Mouse (Mus musculus) midbrain, embryonic 16.5 days (tissue): Measurements from ENCODE around the gene Fam104a. TPM values are rescaled to one million over a fixed set of nuclear protein-coding genes. Genes with fewer than 3 reads are reported as not detected.
A peak's percentile ranks its signal among the peaks of the same experiment; 100 is the strongest.

ENCODE experiments used
- ATAC-seq: fragments of 200-750 bp; cut with Nextera tagmentation; 2 replicates; pipeline ENCODE4 v1.8.0; 2017; ENCODE audit warnings: moderate TSS enrichment
- H3K27ac ChIP-seq: fragments of 300-500 bp; sonication (generic); 2 replicates; pipeline ENCODE4 v1.5.1; 2014; ENCODE audit warnings: mild to moderate bottlenecking, low read length, mixed read lengths
- H3K27me3 ChIP-seq: fragments of 300-500 bp; sonication (generic); 2 replicates; pipeline ENCODE4 v1.6.1; 2014; ENCODE audit warnings: low read depth, low read length, mixed read lengths; ENCODE audit not compliant: control insufficient read depth, insufficient read depth
- H3K36me3 ChIP-seq: fragments of 300-500 bp; sonication (generic); 2 replicates; pipeline ENCODE4 v1.6.1; 2014; ENCODE audit warnings: mild to moderate bottlenecking, low read length, moderate library complexity, mixed read lengths; ENCODE audit not compliant: control insufficient read depth, insufficient read depth
- H3K4me1 ChIP-seq: fragments of 300-500 bp; sonication (generic); 2 replicates; pipeline ENCODE4 v1.6.1; 2014; ENCODE audit warnings: mild to moderate bottlenecking, low read length, mixed read lengths; ENCODE audit not compliant: control insufficient read depth, insufficient read depth
- H3K4me2 ChIP-seq: fragments of 300-500 bp; sonication (generic); 2 replicates; pipeline ENCODE4 v1.6.1; 2014; ENCODE audit warnings: mild to moderate bottlenecking, low read length, mixed read lengths
- H3K4me3 ChIP-seq: fragments of 300-500 bp; sonication (generic); 2 replicates; pipeline ENCODE4 v1.5.1; 2014; ENCODE audit warnings: low read depth, mild to moderate bottlenecking, low read length, moderate library complexity, mixed read lengths
- H3K9ac ChIP-seq: fragments of 300-500 bp; sonication (generic); 2 replicates; pipeline ENCODE4 v1.6.1; 2014; ENCODE audit warnings: low read depth, low read length, mixed read lengths
- H3K9me3 ChIP-seq: fragments of 300-500 bp; sonication (generic); replicated peaks from 2 replicates; pipeline ENCODE4 v1.6.1; 2014; ENCODE audit warnings: mild to moderate bottlenecking, low read length, mixed read lengths; ENCODE audit not compliant: control insufficient read depth, poor library complexity, severe bottlenecking
- WGBS: fragments of 180-500 bp; shearing (Covaris S2); extraction: QIAGEN DNeasy Blood & Tissue Kit; methylation state at CpG from one replicate; pipeline ENCODE4 v1.1.7; 2014; 5-methylcytosine and 5-hydroxymethylcytosine counted together
- polyA plus RNA-seq: library from polyadenylated mRNA; unstranded; fragments of >200 nt; fragmentation: Nextera tagmentation; extraction: Ambion mirVana; gene quantifications from 2 replicates; pipeline ENCODE4 v1.2.1, GENCODE M21; 2015

Gene Fam104a
- polyA plus RNA-seq, result 37.4 and 37.9 TPM in 2 replicates

- H3K27me3 ChIP-seq, result no peaks in the 10 kb centered on the region
- ATAC-seq, result peak; percentile 97
Measured at GRCm38 (mm10) chr11:113683957-113684706, at the start of gene Fam104a, which contains the start of gene D11Wsu47e. Gene Fam104a, minus strand, starts transcription at chr11:113684155. Gene D11Wsu47e, plus strand, starts transcription at chr11:113684412.

GRCm38 (mm10) chr11:113731945-113732612 lies 48.1 kb upstream of the Fam104a start:
- Histone ChIP-seq H3K4me1 (peaks cover 2% of the 10 kb centered on the region; the same call in 1 of the 2 replicates), H3K9ac (no peak overlapping the region), H3K4me3 (no peak overlapping the region), H3K36me3 (peaks cover 18% of the 10 kb centered on the region), H3K9me3 (no peaks in the 10 kb centered on the region), H3K27me3 (no peaks in the 10 kb centered on the region), H3K4me2 (no peak overlapping the region), H3K27ac (no peak overlapping the region)
- no peak for ATAC-seq
- WGBS, result 94% methylated on average over 10 of the region's 10 CpGs

More at GRCm38 (mm10) chr11:113683957-113684706, at the start of gene Fam104a, which contains the start of gene D11Wsu47e:
- H3K27ac ChIP-seq, result peak within 1 kb of the TSS; percentile 78
- peak within 1 kb of the TSS; percentile 95 for H3K4me3 ChIP-seq
- no peaks in the 10 kb centered on the region for H3K9me3 ChIP-seq
- peaks cover 45% of the 10 kb centered on the region for H3K4me1 ChIP-seq
- peak within 1 kb of the TSS; percentile 99 for H3K4me2 ChIP-seq
- under 1% methylated on average over 63 of the region's 73 CpGs for WGBS
- H3K9ac ChIP-seq, result peak within 1 kb of the TSS; percentile 88
- H3K36me3 ChIP-seq, result peaks cover 14% of the 10 kb centered on the region

GRCm38 (mm10) chr11:113730879-113731278 lies 46.9 kb upstream of the Fam104a start:
- Histone ChIP-seq H3K36me3 (peaks cover 22% of the 10 kb centered on the region), H3K4me2 (no peak overlapping the region), H3K4me1 (peaks cover 2% of the 10 kb centered on the region; the same call in 1 of the 2 replicates), H3K4me3 (no peak overlapping the region), H3K9me3 (no peaks in the 10 kb centered on the region), H3K9ac (no peak overlapping the region), H3K27me3 (no peaks in the 10 kb centered on the region), H3K27ac (no peak overlapping the region)
- WGBS, result 85% methylated on average over 3 of the region's 3 CpGs
- ATAC-seq, result no peak

GRCm38 (mm10) chr11:113729917-113730316 lies 46.0 kb upstream of the Fam104a start:
- H3K4me1 ChIP-seq, result peaks cover 2% of the 10 kb centered on the region; the same call in 1 of the 2 replicates
- H3K9ac ChIP-seq, result no peak overlapping the region
- H3K27ac ChIP-seq, result no peak overlapping the region

GRCm38 (mm10) chr11:113729239-113729638 lies 45.3 kb upstream of the Fam104a start:
- H3K36me3 ChIP-seq, result peaks cover 22% of the 10 kb centered on the region
- no peak overlapping the region for H3K4me3 ChIP-seq
- H3K4me1 ChIP-seq, result peaks cover 2% of the 10 kb centered on the region; the same call in 1 of the 2 replicates
- no peak overlapping the region for H3K4me2 ChIP-seq
- no peak overlapping the region for H3K9ac ChIP-seq
- 80% methylated on average over 21 of the region's 21 CpGs for WGBS
- H3K27me3 ChIP-seq, result no peaks in the 10 kb centered on the region
- H3K9me3 ChIP-seq, result no peaks in the 10 kb centered on the region
- no peak overlapping the region for H3K27ac ChIP-seq
- ATAC-seq, result no peak

More at GRCm38 (mm10) chr11:113729917-113730316, 46.0 kb upstream of the Fam104a start:
- no peak for ATAC-seq
- no peaks in the 10 kb centered on the region for H3K9me3 ChIP-seq
- 76% methylated on average over 8 of the region's 8 CpGs for WGBS
- no peak overlapping the region for H3K4me2 ChIP-seq
- H3K4me3 ChIP-seq, result no peak overlapping the region
- peaks cover 22% of the 10 kb centered on the region for H3K36me3 ChIP-seq
- H3K27me3 ChIP-seq, result no peaks in the 10 kb centered on the region

- Histone ChIP-seq H3K9ac (no peak overlapping the region), H3K27me3 (no peaks in the 10 kb centered on the region), H3K27ac (no peak overlapping the region), H3K36me3 (peaks cover 22% of the 10 kb centered on the region), H3K9me3 (no peaks in the 10 kb centered on the region), H3K4me3 (no peak overlapping the region), H3K4me2 (no peak overlapping the region), H3K4me1 (no peaks in the 10 kb centered on the region; the same call in 1 of the 2 replicates)
- 81% methylated on average over 6 of the region's 6 CpGs for WGBS
- no peak for ATAC-seq
Measured at GRCm38 (mm10) chr11:113727992-113728391, 44.0 kb upstream of the Fam104a start.

GRCm38 (mm10) chr11:113726994-113727888 lies 43.3 kb upstream of the Fam104a start:
- Histone ChIP-seq H3K9ac (no peak overlapping the region), H3K4me3 (no peak overlapping the region), H3K27ac (no peak overlapping the region), H3K4me1 (no peaks in the 10 kb centered on the region), H3K4me2 (no peak overlapping the region), H3K9me3 (no peaks in the 10 kb centered on the region), H3K27me3 (no peaks in the 10 kb centered on the region), H3K36me3 (peaks cover 22% of the 10 kb centered on the region)
- no peak for ATAC-seq
- WGBS, result 84% methylated on average over 14 of the region's 14 CpGs

GRCm38 (mm10) chr11:113725235-113726048 lies 41.5 kb upstream of the Fam104a start:
- ATAC-seq, result 0 out of 2 replicates have a peak, but pooled peaks have one; percentile 23
- 71% methylated on average over 4 of the region's 4 CpGs for WGBS
- H3K4me2 ChIP-seq, result no peak overlapping the region
- H3K27ac ChIP-seq, result no peak overlapping the region
- no peaks in the 10 kb centered on the region for H3K27me3 ChIP-seq
- no peak overlapping the region for H3K4me3 ChIP-seq
- H3K4me1 ChIP-seq, result no peaks in the 10 kb centered on the region
- H3K9ac ChIP-seq, result no peak overlapping the region
- H3K9me3 ChIP-seq, result no peaks in the 10 kb centered on the region
- peaks cover 22% of the 10 kb centered on the region for H3K36me3 ChIP-seq
